Mouse (Mus musculus): ENCODE measurements around the gene Imp3. TPM values are rescaled to one million over a fixed set of nuclear protein-coding genes. Genes with fewer than 3 reads are reported as not detected.

The Imp3 gene
- polyA plus RNA-seq, 1 experiment from 2014 or later = 58.4 TPM

DNA sequence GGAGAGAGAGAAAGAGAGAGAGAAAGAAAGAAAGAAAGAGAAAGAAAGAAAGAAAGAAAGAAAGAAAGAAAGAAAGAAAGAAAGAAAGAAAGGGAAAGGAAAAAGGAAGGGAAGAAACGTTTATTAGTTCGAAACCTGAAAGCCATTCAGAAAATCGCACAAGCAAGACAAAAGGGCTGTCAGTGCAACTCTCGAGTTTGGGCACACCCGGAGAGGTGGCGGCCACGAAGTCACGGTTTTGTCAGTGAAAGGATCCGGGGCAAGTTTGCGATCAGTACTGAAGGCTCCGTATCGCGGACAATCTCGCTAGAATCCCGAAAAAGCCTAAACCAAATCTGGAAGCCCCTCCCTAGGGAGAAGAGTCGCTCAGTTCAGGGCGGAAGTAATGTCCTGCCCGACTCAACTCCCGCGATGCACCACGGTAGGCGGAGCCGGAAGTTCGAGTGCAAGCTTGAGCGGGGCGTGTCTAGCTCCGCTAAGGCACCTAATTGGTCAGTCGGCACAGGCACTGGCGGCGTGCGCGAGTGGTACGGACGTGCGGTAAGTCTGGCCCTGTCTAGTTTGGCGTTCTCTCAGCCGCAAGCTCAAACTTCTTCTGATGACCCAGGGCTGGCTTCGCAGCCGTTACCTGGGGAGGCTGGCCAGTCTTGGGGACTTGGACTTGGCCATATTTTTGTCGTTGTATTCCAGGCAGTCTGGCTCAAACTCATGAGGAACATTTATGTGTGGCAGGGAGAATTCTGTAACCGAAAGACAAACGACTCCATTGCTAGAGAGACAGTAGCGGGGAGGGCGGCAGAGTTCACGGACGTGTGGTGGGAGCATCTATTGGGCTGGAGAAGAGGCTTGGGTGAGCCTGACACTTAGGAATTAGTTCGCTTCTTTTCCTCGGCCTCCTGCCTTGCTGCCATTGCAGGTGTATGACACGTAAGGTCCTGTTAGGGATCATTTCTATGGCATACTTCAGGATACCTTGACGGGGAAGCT, 13.4 kb downstream of the Imp3 start, which contains the start of gene Snupn:
Gene Snupn (plus strand): TSS at position 465 of the 987 bp plus-strand sequence.
- Histone ChIP-seq H3K4me2 (replicated peaks; ENCODE audit: low read depth) (peak within 1 kb of the TSS; percentile 78), H3K36me3 (ENCODE audit: control insufficient read depth, insufficient read depth) (no peaks in the 10 kb centered on the region), H3K27ac (ENCODE audit: low read depth, low read length) (peak within 1 kb of the TSS; percentile 69), H3K27me3 (replicated peaks; ENCODE audit: control insufficient read depth, insufficient read depth, low read length) (0 out of 2 replicates have a peak, but pooled peaks cover 3% of the 10 kb centered on the region), H3K9ac (ENCODE audit: low read depth, low read length) (peak within 1 kb of the TSS; percentile 60), H3K4me1 (replicated peaks; ENCODE audit: control insufficient read depth, insufficient read depth, low read length) (no peaks in the 10 kb centered on the region), H3K9me3 (ENCODE audit: control insufficient read depth) (no peaks in the 10 kb centered on the region), H3K4me3 (ENCODE audit: low read depth, low read length) (peak within 1 kb of the TSS; percentile 47)
- no peak for TF ChIP-seq CTCF (IDR thresholded peaks at IDR 0.05; ENCODE audit: low read depth)
- WGBS = under 1% methylated on average over 50 of the region's 50 CpGs
- ATAC-seq = peak; percentile 100

DNA sequence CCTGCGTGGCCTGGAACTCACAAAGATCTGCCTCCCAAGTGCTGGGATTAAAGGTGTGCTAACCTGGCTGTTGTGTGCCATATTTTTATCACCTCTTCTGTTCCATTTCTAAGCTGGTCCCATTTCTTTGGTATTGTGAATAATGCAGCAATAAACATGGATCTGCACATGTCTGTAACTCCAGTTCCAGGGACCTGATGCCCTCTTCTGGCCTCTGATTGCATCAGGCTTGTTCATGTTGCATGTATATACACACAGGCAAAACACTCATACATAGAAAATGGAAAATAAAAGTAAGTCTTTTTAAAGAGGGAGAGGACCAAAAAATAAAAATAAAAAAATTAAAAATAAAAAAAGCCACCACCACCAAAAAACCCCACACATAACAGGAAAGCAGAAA, 16.3 kb downstream of the Imp3 start:
- peak; percentile 48 for TF ChIP-seq CTCF (IDR thresholded peaks at IDR 0.05; ENCODE audit: low read depth)
- WGBS = 91% methylated on average over 1 of the region's 1 CpGs
- Histone ChIP-seq H3K9me3 (ENCODE audit: control insufficient read depth) (no peaks in the 10 kb centered on the region), H3K4me2 (replicated peaks; ENCODE audit: low read depth) (no peak overlapping the region), H3K36me3 (ENCODE audit: control insufficient read depth, insufficient read depth) (no peaks in the 10 kb centered on the region), H3K4me1 (replicated peaks; ENCODE audit: control insufficient read depth, insufficient read depth, low read length) (no peaks in the 10 kb centered on the region), H3K27ac (ENCODE audit: low read depth, low read length) (no peak overlapping the region), H3K27me3 (replicated peaks; ENCODE audit: control insufficient read depth, insufficient read depth, low read length) (no peaks in the 10 kb centered on the region), H3K9ac (ENCODE audit: low read depth, low read length) (no peak overlapping the region), H3K4me3 (ENCODE audit: low read depth, low read length) (no peak overlapping the region)
- ATAC-seq = no peak

DNA sequence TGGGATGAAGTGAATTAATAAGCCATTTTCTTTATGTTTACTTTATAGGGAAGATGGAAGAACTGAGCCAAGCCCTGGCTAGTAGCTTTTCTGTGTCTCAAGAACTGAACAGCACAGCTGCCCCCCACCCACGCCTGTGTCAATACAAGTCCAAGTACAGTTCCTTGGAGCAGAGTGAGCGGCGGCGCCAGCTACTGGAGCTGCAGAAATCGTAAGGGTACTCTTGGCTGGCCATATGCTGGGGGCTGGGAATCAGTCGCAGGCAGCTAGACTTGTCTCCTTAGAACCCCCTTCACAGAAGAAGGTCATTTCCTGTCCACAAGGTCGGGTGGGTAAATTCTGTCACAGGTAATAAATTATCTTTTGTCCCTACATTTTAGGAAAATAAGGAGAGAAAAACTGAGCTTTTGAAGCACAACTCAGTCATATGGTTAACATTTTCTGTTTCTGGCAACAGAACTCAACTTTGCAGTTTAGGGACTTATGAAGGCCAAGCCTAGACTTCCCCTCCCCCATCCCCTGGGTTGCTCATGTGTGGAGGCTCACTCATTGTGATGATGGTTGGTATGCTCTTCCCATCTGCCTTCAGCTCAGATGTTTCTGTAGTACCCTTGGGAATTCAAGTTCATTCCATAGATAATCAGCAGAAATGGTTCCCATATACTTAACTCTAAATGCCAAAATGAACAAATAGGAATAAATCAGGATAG, 19.8 kb downstream of the Imp3 start:
- H3K27ac ChIP-seq (ENCODE audit: low read depth, low read length) = no peak overlapping the region
- no peak overlapping the region for H3K4me2 ChIP-seq (replicated peaks; ENCODE audit: low read depth)
- H3K9me3 ChIP-seq (ENCODE audit: control insufficient read depth) = peaks cover 7% of the 10 kb centered on the region; the same call in 1 of the 2 replicates
- no peaks in the 10 kb centered on the region for H3K27me3 ChIP-seq (replicated peaks; ENCODE audit: control insufficient read depth, insufficient read depth, low read length)
- no peak for ATAC-seq
- no peak overlapping the region for H3K4me3 ChIP-seq (ENCODE audit: low read depth, low read length)
- no peaks in the 10 kb centered on the region for H3K4me1 ChIP-seq (replicated peaks; ENCODE audit: control insufficient read depth, insufficient read depth, low read length)
- H3K36me3 ChIP-seq (ENCODE audit: control insufficient read depth, insufficient read depth) = no peaks in the 10 kb centered on the region
- no peak for TF ChIP-seq CTCF (IDR thresholded peaks at IDR 0.05; ENCODE audit: low read depth)
- H3K9ac ChIP-seq (ENCODE audit: low read depth, low read length) = no peak overlapping the region
- WGBS = 77% methylated on average over 7 of the region's 7 CpGs

DNA sequence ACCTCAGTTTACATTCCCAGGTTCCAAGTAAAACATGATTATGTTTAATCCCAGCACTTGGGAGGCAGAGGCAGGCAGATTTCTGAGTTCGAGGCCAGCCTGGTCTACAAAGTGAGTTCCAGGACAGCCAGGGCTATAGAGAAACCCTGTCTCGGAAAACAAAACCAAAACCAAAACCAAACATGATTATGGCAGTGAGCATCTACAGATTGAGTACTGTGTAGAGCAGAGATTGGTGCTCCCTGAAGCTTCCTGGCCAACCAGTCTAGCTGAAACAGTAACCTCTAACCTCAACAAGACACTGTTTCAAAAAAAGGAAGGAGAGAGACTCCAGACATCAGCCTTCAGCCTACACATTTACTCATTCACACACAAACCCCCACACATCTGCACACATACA, 21.4 kb downstream of the Imp3 start:
- Histone ChIP-seq H3K9me3 (ENCODE audit: control insufficient read depth) (peaks cover 7% of the 10 kb centered on the region; the same call in 1 of the 2 replicates), H3K4me3 (ENCODE audit: low read depth, low read length) (no peak overlapping the region), H3K27ac (ENCODE audit: low read depth, low read length) (no peak overlapping the region), H3K4me1 (replicated peaks; ENCODE audit: control insufficient read depth, insufficient read depth, low read length) (no peaks in the 10 kb centered on the region), H3K4me2 (replicated peaks; ENCODE audit: low read depth) (no peak overlapping the region), H3K36me3 (ENCODE audit: control insufficient read depth, insufficient read depth) (no peaks in the 10 kb centered on the region), H3K9ac (ENCODE audit: low read depth, low read length) (no peak overlapping the region), H3K27me3 (replicated peaks; ENCODE audit: control insufficient read depth, insufficient read depth, low read length) (no peaks in the 10 kb centered on the region)
- TF ChIP-seq CTCF (IDR thresholded peaks at IDR 0.05; ENCODE audit: low read depth) = no peak
- ATAC-seq = no peak
- 92% methylated on average over 2 of the region's 2 CpGs for WGBS

DNA sequence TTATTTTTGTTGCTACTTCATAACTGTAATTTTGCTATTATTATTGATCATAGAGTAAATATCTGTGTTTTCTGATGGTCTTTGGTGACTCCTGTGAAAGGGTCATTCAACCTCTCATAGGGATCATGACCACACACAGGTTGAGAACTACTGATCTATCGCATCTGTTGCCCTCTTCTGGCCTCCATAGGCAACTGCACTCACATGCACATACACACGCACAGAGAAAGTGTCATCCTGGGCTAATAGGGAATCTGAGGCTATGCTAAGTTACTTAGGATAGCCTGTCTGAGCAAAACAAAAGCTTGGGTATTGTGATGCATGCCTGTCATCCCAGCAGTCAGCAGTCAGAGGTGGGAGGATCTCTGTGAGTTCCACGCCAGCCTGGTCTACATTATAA, 24.3 kb downstream of the Imp3 start:
- Histone ChIP-seq H3K4me3 (ENCODE audit: low read depth, low read length) (no peak overlapping the region), H3K27ac (ENCODE audit: low read depth, low read length) (no peak overlapping the region), H3K27me3 (replicated peaks; ENCODE audit: control insufficient read depth, insufficient read depth, low read length) (no peaks in the 10 kb centered on the region), H3K9me3 (ENCODE audit: control insufficient read depth) (peaks cover 7% of the 10 kb centered on the region; the same call in 1 of the 2 replicates), H3K4me2 (replicated peaks; ENCODE audit: low read depth) (no peak overlapping the region), H3K9ac (ENCODE audit: low read depth, low read length) (no peak overlapping the region), H3K36me3 (ENCODE audit: control insufficient read depth, insufficient read depth) (no peaks in the 10 kb centered on the region), H3K4me1 (replicated peaks; ENCODE audit: control insufficient read depth, insufficient read depth, low read length) (no peaks in the 10 kb centered on the region)
- ATAC-seq = no peak
- TF ChIP-seq CTCF (IDR thresholded peaks at IDR 0.05; ENCODE audit: low read depth) = 0 out of 2 replicates have a peak, but pooled peaks have one; percentile 17
- WGBS = 98% methylated on average over 3 of the region's 3 CpGs

DNA sequence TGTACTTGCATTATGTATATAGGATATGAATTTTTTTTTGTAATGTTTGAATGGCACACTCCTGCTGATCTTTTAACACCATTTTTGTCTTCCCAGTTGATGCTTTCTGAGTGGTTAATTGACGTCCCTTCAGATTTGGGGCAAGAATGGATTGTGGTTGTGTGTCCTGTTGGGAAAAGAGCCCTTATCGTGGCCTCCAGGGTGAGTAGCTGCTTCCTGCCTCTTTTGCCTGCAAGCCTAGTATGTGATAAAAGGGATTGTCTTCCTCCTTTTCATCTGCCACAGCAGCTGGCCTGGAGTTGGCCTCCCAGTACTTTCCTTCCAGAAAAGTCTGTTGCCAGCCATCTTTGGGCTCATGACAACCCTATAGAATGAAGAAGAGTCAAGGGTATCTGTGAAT, 32.9 kb downstream of the Imp3 start:
- Histone ChIP-seq H3K4me3 (ENCODE audit: low read depth, low read length) (no peak overlapping the region), H3K9me3 (ENCODE audit: control insufficient read depth) (no peaks in the 10 kb centered on the region), H3K4me1 (replicated peaks; ENCODE audit: control insufficient read depth, insufficient read depth, low read length) (no peaks in the 10 kb centered on the region), H3K36me3 (ENCODE audit: control insufficient read depth, insufficient read depth) (no peaks in the 10 kb centered on the region; the same call in 1 of the 2 replicates), H3K9ac (ENCODE audit: low read depth, low read length) (no peak overlapping the region), H3K27ac (ENCODE audit: low read depth, low read length) (no peak overlapping the region), H3K4me2 (replicated peaks; ENCODE audit: low read depth) (no peak overlapping the region), H3K27me3 (replicated peaks; ENCODE audit: control insufficient read depth, insufficient read depth, low read length) (no peaks in the 10 kb centered on the region)
- 85% methylated on average over 2 of the region's 2 CpGs for WGBS
- ATAC-seq = no peak
- no peak for TF ChIP-seq CTCF (IDR thresholded peaks at IDR 0.05; ENCODE audit: low read depth)
